Mouse (Mus musculus) left cerebral cortex, adult 2 months (tissue): ENCODE results near the gene BC028528. TPM values are rescaled to one million over a fixed set of nuclear protein-coding genes. Genes with fewer than 3 reads are reported as not detected.
A peak's percentile ranks its signal among the peaks of the same experiment; 100 is the strongest.

Experiments used
- DNase-seq, 2 experiments: peaks; one replicate each; pipeline ENCODE4 v3.0.0; 2021 to 2022; ENCODE audit warnings: low spot score in 2 of 2, mixed read lengths in 1 of 2; ENCODE audit errors: extremely low spot score in 1 of 2
- H3K27ac ChIP-seq: fragments of 200-600 bp; 2 replicates; pipeline ENCODE4 v1.8.1; 2022
- H3K4me3 ChIP-seq: fragments of 200-600 bp; 2 replicates; pipeline ENCODE4 v1.8.1; 2022
- CTCF ChIP-seq: fragments of 200-600 bp; IDR thresholded peaks from 2 replicates; pipeline ENCODE4 v1.8.1; 2022; ENCODE audit warnings: antibody characterized with exemption, mild to moderate bottlenecking, moderate library complexity
- intact Hi-C: fragments of 180-260 bp; cut with DNase I; formaldehyde crosslinking; loops from one replicate; pipeline ENCODE4 v1.15.1; 2025
- total RNA-seq, 2 experiments: library from RNA; stranded (reverse); gene quantifications; 2 replicates each; pipeline ENCODE4 v1.2.3; 2021

Gene BC028528
- total RNA-seq, 2 experiments from 2014 or later, result 3.3 to 5.4 TPM

GRCm38 (mm10) chr3:95892066-95893052 is 554 bp upstream of the BC028528 start:
- TF ChIP-seq CTCF, result no peak
- H3K27ac ChIP-seq, result peak overlapping the region; percentile 78
- intact Hi-C loops, result no loop called here
- no peak overlapping the region for H3K4me3 ChIP-seq
- DNase-seq, result no peak

- DNase-seq, result no peak
- TF ChIP-seq CTCF, result no peak
- intact Hi-C loops, result no loop called here
- Histone ChIP-seq H3K27ac (no peak overlapping the region), H3K4me3 (no peak overlapping the region)
Measured at GRCm38 (mm10) chr3:95889664-95890063, 2.1 kb downstream of the BC028528 start.

GRCm38 (mm10) chr3:95887596-95887995 is 4.2 kb downstream of the BC028528 start:
- DNase-seq, result no peak
- H3K4me3 ChIP-seq, result no peak overlapping the region
- no peak overlapping the region for H3K27ac ChIP-seq
- intact Hi-C loops, result no loop called here
- TF ChIP-seq CTCF, result no peak

GRCm38 (mm10) chr3:95884400-95884799 is 7.4 kb downstream of the BC028528 start:
- intact Hi-C loops, result loop anchor here (5.0 kb wide), 1 partner anchor 68 kb away; no protein-coding TSS in a partner anchor
- Histone ChIP-seq H3K27ac (no peak overlapping the region), H3K4me3 (no peak overlapping the region)
- no peak for DNase-seq
- no peak for TF ChIP-seq CTCF

GRCm38 (mm10) chr3:95882816-95883425 is 8.9 kb downstream of the BC028528 start:
- intact Hi-C loops, result loop anchor here (1.0 to 5.0 kb wide), 3 partner anchors 23 to 69 kb away; partner anchors contain the start of gene Anp32e
- peak; percentile 66 for TF ChIP-seq CTCF
- DNase-seq, result peak; percentile 65 to 67
- Histone ChIP-seq H3K4me3 (peak overlapping the region; percentile 69), H3K27ac (peak overlapping the region; percentile 96)

- TF ChIP-seq CTCF, result no peak
- DNase-seq, result peak; percentile 91 to 94
- Histone ChIP-seq H3K27ac (peak within 1 kb of the TSS; percentile 96), H3K4me3 (peak within 1 kb of the TSS; percentile 69)
- intact Hi-C loops, result loop anchor here (2.0 to 5.0 kb wide), 2 partner anchors 47 to 70 kb away; partner anchors contain the start of gene Anp32e
Measured at GRCm38 (mm10) chr3:95881979-95882815, 9.6 kb downstream of the BC028528 start, which contains the start of gene Ciart. TSS of gene Ciart (minus strand) at chr3:95882251.

- no peak for DNase-seq
- intact Hi-C loops, result no loop called here
- H3K4me3 ChIP-seq, result no peak overlapping the region
- TF ChIP-seq CTCF, result no peak
- no peak overlapping the region for H3K27ac ChIP-seq
Measured at GRCm38 (mm10) chr3:95879063-95879462, 12.7 kb downstream of the BC028528 start.

- intact Hi-C loops, result no loop called here
- TF ChIP-seq CTCF, result no peak
- Histone ChIP-seq H3K4me3 (peak overlapping the region; percentile 59), H3K27ac (peak overlapping the region; percentile 93; the same call in 1 of the 2 replicates)
- DNase-seq, result no peak
Measured at GRCm38 (mm10) chr3:95872048-95872447, 19.8 kb downstream of the BC028528 start.

- Histone ChIP-seq H3K4me3 (peak within 1 kb of the TSS; percentile 59), H3K27ac (peak within 1 kb of the TSS; percentile 93)
- DNase-seq, result peak; percentile 85 to 86
- intact Hi-C loops, result no loop called here
- no peak for TF ChIP-seq CTCF
Measured at GRCm38 (mm10) chr3:95871392-95871867, 20.4 kb downstream of the BC028528 start, which contains the start of gene Mrps21. TSS of gene Mrps21 (minus strand) at chr3:95871519.

GRCm38 (mm10) chr3:95870976-95871375 is 20.8 kb downstream of the BC028528 start:
- peak overlapping the region; percentile 59 for H3K4me3 ChIP-seq
- no peak for TF ChIP-seq CTCF
- intact Hi-C loops, result no loop called here
- peak overlapping the region; percentile 93 for H3K27ac ChIP-seq
- DNase-seq, result no peak

- TF ChIP-seq CTCF, result no peak
- H3K27ac ChIP-seq, result no peak overlapping the region
- no peak overlapping the region for H3K4me3 ChIP-seq
- DNase-seq, result no peak
- intact Hi-C loops, result no loop called here
Measured at GRCm38 (mm10) chr3:95867408-95867807, 24.4 kb downstream of the BC028528 start.
